Mouse (Mus musculus) inflammation-experienced regulatory T-cells, adult 6 months (primary cell): ENCODE measurements around the gene Rac1. TPM values are rescaled to one million over a fixed set of nuclear protein-coding genes. Genes with fewer than 3 reads are reported as not detected.
"Not testable (repeated sequence)": the region's sequence is repeated elsewhere in the genome, so short reads cannot be mapped to it uniquely, and the experiment has no call there.

ENCODE experiments used
- ATAC-seq: one replicate; pipeline ENCODE4 v1.8.0; 2017
- polyA plus RNA-seq, 3 experiments: library from polyadenylated mRNA; unstranded; fragments of 100-300 nt; shearing (Covaris generic); gene quantifications; one replicate each; pipeline ENCODE4 v1.2.1; 2017

The Rac1 gene
- polyA plus RNA-seq, result 10 to 100 TPM; 57.1 to 67.7 (median 60.8) TPM

- peak; percentile 77 for ATAC-seq
Measured at GRCm38 (mm10) chr5:143527486-143528307, at the start of gene Rac1. Gene Rac1 (minus strand): TSS chr5:143528036.

- no peak for ATAC-seq
Measured at GRCm38 (mm10) chr5:143574261-143575178, 46.7 kb upstream of the Rac1 start.

GRCm38 (mm10) chr5:143573067-143573466, 45.2 kb upstream of the Rac1 start:
- no peak for ATAC-seq

GRCm38 (mm10) chr5:143572195-143572594, 44.4 kb upstream of the Rac1 start:
- ATAC-seq, result no peak

GRCm38 (mm10) chr5:143567860-143568259, 40.0 kb upstream of the Rac1 start:
- peak; percentile 82 for ATAC-seq

GRCm38 (mm10) chr5:143567258-143567670, 39.4 kb upstream of the Rac1 start:
- ATAC-seq, result no peak

- ATAC-seq, result not testable (repeated sequence)
Measured at GRCm38 (mm10) chr5:143566804-143567203, 39.0 kb upstream of the Rac1 start.

- ATAC-seq, result no peak
Measured at GRCm38 (mm10) chr5:143561544-143562185, 33.8 kb upstream of the Rac1 start.

GRCm38 (mm10) chr5:143561009-143561408, 33.2 kb upstream of the Rac1 start:
- ATAC-seq, result no peak

GRCm38 (mm10) chr5:143558731-143559130, 30.9 kb upstream of the Rac1 start:
- ATAC-seq, result no peak

GRCm38 (mm10) chr5:143555233-143555632, 27.4 kb upstream of the Rac1 start:
- no peak for ATAC-seq

- no peak for ATAC-seq
Measured at GRCm38 (mm10) chr5:143552911-143553310, 25.1 kb upstream of the Rac1 start.

GRCm38 (mm10) chr5:143548922-143549321, 21.1 kb upstream of the Rac1 start:
- not testable (repeated sequence) for ATAC-seq

GRCm38 (mm10) chr5:143548401-143548846, 20.6 kb upstream of the Rac1 start:
- ATAC-seq, result peak; percentile 81

- ATAC-seq, result no peak
Measured at GRCm38 (mm10) chr5:143547866-143548265, 20.0 kb upstream of the Rac1 start.

GRCm38 (mm10) chr5:143547384-143547783, 19.5 kb upstream of the Rac1 start:
- peak; percentile 72 for ATAC-seq

- no peak for ATAC-seq
Measured at GRCm38 (mm10) chr5:143539111-143539510, 11.3 kb upstream of the Rac1 start.

- ATAC-seq, result no peak
Measured at GRCm38 (mm10) chr5:143537022-143537421, 9.2 kb upstream of the Rac1 start.

- no peak for ATAC-seq
Measured at GRCm38 (mm10) chr5:143534922-143535321, 7.1 kb upstream of the Rac1 start.

- ATAC-seq, result no peak
Measured at GRCm38 (mm10) chr5:143530715-143531114, 2.9 kb upstream of the Rac1 start.

- peak; percentile 12 for ATAC-seq
Measured at GRCm38 (mm10) chr5:143528308-143528683, 460 bp upstream of the Rac1 start.

GRCm38 (mm10) chr5:143526698-143527331, 1.0 kb downstream of the Rac1 start:
- peak; percentile 34 for ATAC-seq
